Mouse (Mus musculus) gastrocnemius, postnatal 4 days (tissue): ENCODE measurements around the gene Dbnl. TPM values are rescaled to one million over a fixed set of nuclear protein-coding genes. Genes with fewer than 3 reads are reported as not detected.
"Not testable (repeated sequence)": the region's sequence is repeated elsewhere in the genome, so short reads cannot be mapped to it uniquely, and the experiment has no call there.

Experiments used
- DNase-seq, 2 experiments: peaks; one replicate each; pipeline ENCODE4 v3.0.0; 2021 to 2022; ENCODE audit warnings: low spot score in 2 of 2, mixed read lengths in 2 of 2
- total RNA-seq, 2 experiments: library from RNA; stranded (reverse); gene quantifications; 2 replicates each; pipeline ENCODE4 v1.2.3; 2021

Dbnl gene
- total RNA-seq, 2 experiments from 2014 or later, result 35.0 to 39.3 TPM

GRCm38 (mm10) chr11:5790431-5790830 is 2.1 kb downstream of the Dbnl start:
- DNase-seq, result no peak

- no peak for DNase-seq
Observed at GRCm38 (mm10) chr11:5795290-5795689, 7.0 kb downstream of the Dbnl start.

GRCm38 (mm10) chr11:5795706-5796105 is 7.4 kb downstream of the Dbnl start:
- no peak for DNase-seq

- no peak for DNase-seq
Observed at GRCm38 (mm10) chr11:5796939-5797338, 8.7 kb downstream of the Dbnl start.

GRCm38 (mm10) chr11:5797371-5797770 is 9.1 kb downstream of the Dbnl start:
- DNase-seq, result no peak

GRCm38 (mm10) chr11:5797928-5798327 is 9.6 kb downstream of the Dbnl start:
- no peak for DNase-seq

GRCm38 (mm10) chr11:5799621-5800490 is 11.6 kb downstream of the Dbnl start:
- no peak for DNase-seq

- DNase-seq, result no peak
Observed at GRCm38 (mm10) chr11:5801511-5801910, 13.2 kb downstream of the Dbnl start.

GRCm38 (mm10) chr11:5802005-5802404 is 13.7 kb downstream of the Dbnl start:
- DNase-seq, result no peak

- no peak for DNase-seq
Observed at GRCm38 (mm10) chr11:5802457-5803217, 14.3 kb downstream of the Dbnl start.

GRCm38 (mm10) chr11:5803551-5803981 is 15.3 kb downstream of the Dbnl start, which contains the start of gene Pgam2:
Gene Pgam2 (minus strand): TSS chr11:5803733.
- DNase-seq, result no peak

- no peak for DNase-seq
Observed at GRCm38 (mm10) chr11:5804174-5804573, 15.9 kb downstream of the Dbnl start.

- DNase-seq, result no peak
Observed at GRCm38 (mm10) chr11:5805711-5806110, 17.4 kb downstream of the Dbnl start.

- DNase-seq, result no peak
Observed at GRCm38 (mm10) chr11:5807956-5808355, 19.7 kb downstream of the Dbnl start.

GRCm38 (mm10) chr11:5809487-5809886 is 21.2 kb downstream of the Dbnl start:
- DNase-seq, result not testable (repeated sequence)

GRCm38 (mm10) chr11:5813381-5813780 is 25.1 kb downstream of the Dbnl start:
- DNase-seq, result no peak

GRCm38 (mm10) chr11:5819223-5819622 is 30.9 kb downstream of the Dbnl start:
- DNase-seq, result no peak

GRCm38 (mm10) chr11:5825432-5825831 is 37.1 kb downstream of the Dbnl start:
- DNase-seq, result no peak

- no peak for DNase-seq
Observed at GRCm38 (mm10) chr11:5827931-5828330, 39.6 kb downstream of the Dbnl start.

- no peak for DNase-seq
Observed at GRCm38 (mm10) chr11:5828509-5829191, 40.4 kb downstream of the Dbnl start.

GRCm38 (mm10) chr11:5829327-5829726 is 41.0 kb downstream of the Dbnl start:
- DNase-seq, result no peak

GRCm38 (mm10) chr11:5834506-5834905 is 46.2 kb downstream of the Dbnl start:
- no peak for DNase-seq
